Mouse (Mus musculus) layer of hippocampus, adult 9-10 months (tissue): ENCODE data around the gene Ntn3.

Source experiments
- DNase-seq: peaks from one replicate; pipeline ENCODE4 v3.0.0; 2022; ENCODE audit warnings: low spot score

The Ntn3 gene

DNA sequence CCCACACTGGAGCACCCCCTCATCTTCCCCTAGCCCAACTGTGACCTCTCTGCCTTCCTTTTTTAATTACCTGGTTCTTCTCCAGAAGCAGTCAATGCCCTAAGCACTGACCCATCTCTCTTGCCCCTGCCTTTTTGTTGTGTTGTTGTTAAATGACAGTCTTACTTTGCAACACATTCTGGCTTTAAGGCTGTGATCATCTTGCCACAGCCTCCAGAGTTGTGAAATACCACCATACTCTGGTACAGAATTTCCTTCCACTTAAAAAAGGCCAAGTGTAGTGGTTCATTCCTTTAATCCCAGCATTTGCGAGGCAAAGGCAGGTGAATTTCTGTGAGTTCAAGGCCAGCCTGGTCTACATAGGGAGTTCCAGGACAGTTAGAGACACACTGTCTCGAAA is 18.4 kb downstream of the Ntn3 start:
- no peak for DNase-seq

- no peak for DNase-seq
These were observed 35.1 kb downstream of the Ntn3 start for GRCm38 (mm10) chr17:24174259-24174658.

DNA sequence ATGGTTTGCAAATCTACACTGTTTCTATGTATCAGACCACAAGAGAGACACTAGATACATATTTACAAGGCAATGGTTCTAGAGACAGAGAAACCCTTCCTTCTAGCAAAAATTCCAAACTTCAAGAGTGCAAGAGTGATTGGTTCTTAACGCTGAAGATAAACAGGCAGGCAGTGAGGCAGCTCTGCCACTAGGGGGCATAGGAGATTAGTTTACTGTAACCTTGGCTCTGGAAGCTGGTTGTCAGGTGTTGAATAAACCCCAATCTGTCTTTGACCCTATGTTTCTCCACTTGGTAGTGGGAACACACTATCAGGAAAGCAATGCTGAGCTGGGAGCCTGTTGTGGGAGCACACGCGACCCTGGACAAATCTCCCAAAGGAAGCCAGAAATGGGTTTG is 35.9 kb downstream of the Ntn3 start:
- DNase-seq: peak; percentile 79

- no peak for DNase-seq
These were observed 37.6 kb downstream of the Ntn3 start for GRCm38 (mm10) chr17:24171738-24172137.

DNA sequence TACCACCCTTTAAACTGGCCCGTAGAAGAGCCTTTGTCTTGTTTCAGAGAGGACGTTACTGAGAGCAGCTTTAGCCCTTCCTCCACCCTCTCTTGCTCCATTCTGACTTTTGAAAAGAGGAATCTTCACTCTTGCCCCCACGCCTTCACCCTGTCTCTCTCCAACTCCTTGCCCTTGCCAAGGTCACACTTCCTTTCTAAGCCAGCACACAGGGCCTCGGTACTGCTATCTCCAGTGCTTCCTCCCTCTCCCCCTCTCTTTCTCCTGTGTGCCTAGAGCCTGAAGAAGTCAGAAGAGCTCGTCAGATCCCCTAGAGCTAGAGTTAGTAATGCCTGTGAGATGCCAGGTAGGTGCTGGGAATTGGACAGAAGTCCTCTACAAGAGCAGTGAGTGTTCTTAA is 38.6 kb downstream of the Ntn3 start:
- DNase-seq: no peak

DNA sequence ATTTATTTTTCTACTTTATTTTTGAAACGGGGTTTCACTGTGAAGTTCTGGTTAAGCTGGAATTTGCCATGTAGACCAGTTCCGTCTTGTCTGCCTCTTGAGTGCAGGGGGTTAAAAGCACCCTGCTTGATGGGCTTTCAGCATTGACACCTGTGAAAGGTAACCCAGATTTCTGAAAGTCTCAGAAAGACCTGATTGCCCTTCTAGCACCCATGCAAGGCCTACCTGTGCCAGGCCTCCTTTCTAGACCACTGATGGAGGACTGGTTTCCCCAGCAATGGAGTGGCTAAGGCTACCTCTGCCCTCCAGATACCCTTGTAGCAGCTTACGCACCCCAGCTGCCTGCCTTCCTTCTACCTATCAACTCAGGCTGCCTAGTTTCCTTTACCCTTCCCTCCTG is 39.2 kb downstream of the Ntn3 start:
- DNase-seq: no peak

DNA sequence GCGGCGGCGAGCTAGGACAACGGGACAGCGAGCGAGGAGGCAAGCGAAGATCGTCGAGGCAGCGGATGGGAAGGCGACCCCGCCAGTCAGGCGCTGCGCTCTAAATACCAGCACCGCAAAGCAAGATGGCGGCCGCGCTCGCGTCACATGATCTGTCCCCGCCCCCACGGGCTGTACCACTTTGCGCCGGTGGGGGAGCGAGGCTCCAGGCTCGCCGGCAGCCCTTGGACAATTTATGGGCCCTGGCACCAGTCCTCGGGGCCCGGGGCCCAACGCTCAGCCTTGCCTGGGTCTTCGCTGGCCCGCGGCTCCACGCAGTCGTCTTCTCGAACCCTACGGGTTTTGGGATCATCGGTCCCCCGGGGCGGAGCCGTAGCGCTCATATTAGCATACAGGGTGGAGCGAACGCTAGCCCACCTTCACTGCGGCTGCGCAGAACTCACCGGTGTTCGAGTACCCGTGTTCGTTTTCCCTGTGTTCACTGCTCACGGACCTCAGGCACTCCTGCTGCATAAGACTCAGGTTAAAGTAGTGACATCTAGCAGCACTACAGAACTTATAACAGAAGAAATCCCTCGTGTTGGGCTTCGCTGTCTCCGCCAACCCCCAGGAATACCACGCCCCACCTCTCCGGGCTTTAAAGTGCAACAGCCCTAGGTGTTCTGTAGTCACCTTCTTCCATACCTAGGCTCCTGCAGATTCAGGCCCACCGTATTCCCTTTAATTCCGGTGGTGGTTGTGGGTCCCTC is 39.8 kb downstream of the Ntn3 start, which contains the start of gene Atp6v0c:
Gene Atp6v0c, minus strand, starts transcription at position 386 of the 749 bp plus-strand sequence.
- peak; percentile 98 for DNase-seq

- no peak for DNase-seq
These were observed 40.6 kb downstream of the Ntn3 start for GRCm38 (mm10) chr17:24168590-24169277.

GRCm38 (mm10) chr17:24167891-24168505 is 41.3 kb downstream of the Ntn3 start:
- no peak for DNase-seq

- no peak for DNase-seq
These were observed 42.2 kb downstream of the Ntn3 start for GRCm38 (mm10) chr17:24167120-24167519.

GRCm38 (mm10) chr17:24164566-24165259 is 44.6 kb downstream of the Ntn3 start:
- no peak for DNase-seq

DNA sequence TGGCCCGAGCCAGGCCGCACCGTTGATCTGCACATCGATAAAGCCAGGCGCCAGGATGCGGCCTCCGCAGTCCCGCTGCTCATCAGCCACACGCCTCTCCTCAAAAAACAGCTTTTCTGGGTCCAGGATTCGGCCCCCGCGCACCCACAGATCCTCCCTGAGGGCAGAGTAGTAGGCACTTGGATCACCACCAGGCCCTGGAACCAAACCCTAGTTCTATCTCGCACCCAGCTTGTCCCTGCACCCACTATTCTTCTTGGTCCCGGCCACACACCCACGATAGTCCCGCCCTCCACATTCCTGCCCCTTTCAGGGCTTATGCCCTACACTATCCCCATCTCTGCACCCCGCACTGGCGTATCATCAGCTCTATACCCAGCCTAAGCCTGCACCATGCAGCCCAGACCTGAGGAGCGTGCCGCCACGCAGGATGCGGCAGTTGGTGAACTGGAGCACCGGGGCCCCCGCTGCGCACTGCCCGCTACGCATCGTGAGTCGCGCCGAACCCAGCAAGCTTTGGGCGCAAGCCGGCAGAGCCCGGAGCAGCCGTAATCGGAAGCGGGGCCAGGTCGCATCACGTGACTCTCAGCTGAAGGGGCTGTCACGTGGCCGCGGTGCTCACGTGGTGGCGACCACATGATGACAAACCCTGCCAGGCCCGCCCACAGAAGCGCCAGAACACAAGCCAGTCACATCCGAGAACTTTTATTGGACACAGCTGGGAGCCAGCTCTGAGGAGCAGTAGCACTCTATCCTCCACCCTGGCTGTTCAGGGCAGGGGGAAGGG is 46.0 kb downstream of the Ntn3 start, which contains the start of gene Amdhd2:
Gene Amdhd2, minus strand, starts transcription at position 591 of the 787 bp plus-strand sequence.
- peak; percentile 96 for DNase-seq

- no peak for DNase-seq
These were observed 46.7 kb downstream of the Ntn3 start for GRCm38 (mm10) chr17:24162584-24163175.

- no peak for DNase-seq
These were observed 47.9 kb downstream of the Ntn3 start for GRCm38 (mm10) chr17:24161466-24161865.

- DNase-seq: no peak
These were observed 51.8 kb downstream of the Ntn3 start for GRCm38 (mm10) chr17:24157526-24157925.

GRCm38 (mm10) chr17:24157121-24157520 is 52.2 kb downstream of the Ntn3 start:
- DNase-seq: no peak

DNA sequence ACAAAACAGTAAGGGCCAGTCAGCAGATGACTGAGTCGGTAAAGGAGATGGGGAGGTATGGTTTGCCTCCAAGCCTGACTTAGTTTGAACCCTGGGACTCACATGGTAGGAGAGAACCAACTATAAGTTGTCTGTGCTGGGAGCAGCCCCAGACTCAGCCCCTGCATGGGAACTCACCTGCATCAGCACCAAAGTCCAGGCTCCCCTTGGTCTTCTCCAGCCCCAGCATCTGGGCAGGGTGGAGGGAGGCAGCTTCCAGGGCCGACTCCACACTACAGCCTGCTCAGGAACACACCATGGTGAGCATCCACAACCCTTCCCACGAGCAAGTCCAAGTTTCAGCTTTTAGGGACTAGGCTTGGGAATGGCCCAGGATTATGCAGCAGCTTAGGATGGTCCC is 52.9 kb downstream of the Ntn3 start:
- DNase-seq: no peak

GRCm38 (mm10) chr17:24155742-24156141 is 53.6 kb downstream of the Ntn3 start:
- DNase-seq: no peak

DNA sequence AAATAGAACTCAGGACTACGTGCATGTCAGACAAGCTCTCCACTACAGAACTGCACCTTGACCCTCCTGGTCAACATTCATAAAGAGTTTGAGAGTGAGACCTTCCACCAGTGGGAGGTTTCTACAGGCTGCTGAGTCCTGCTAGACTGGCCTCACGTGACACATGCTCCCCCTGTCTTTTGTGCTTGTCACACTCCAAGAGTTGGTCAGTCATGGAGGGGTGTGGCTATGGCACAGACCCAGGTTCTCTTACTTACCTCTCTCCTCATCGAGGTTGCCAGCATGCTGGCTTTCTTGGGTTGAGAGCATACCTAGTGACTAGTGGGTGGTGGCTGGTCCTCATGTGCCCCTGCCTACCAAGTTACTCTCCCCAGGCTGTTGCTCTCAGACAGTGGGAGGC is 54.9 kb downstream of the Ntn3 start:
- DNase-seq: no peak
